Mouse (Mus musculus) lung, embryonic 16.5 days (tissue): ENCODE measurements around the gene Rnf152. TPM values are rescaled to one million over a fixed set of nuclear protein-coding genes. Genes with fewer than 3 reads are reported as not detected.
A peak's percentile ranks its signal among the peaks of the same experiment; 100 is the strongest.

Experiments
- ATAC-seq: fragments of 200-750 bp; cut with Nextera tagmentation; 2 replicates; pipeline ENCODE4 v1.8.0; 2017; ENCODE audit warnings: low read depth, mild to moderate bottlenecking, moderate library complexity
- H3K27ac ChIP-seq: fragments of 300-500 bp; sonication (generic); 2 replicates; pipeline ENCODE4 v1.5.1; 2014; ENCODE audit warnings: mild to moderate bottlenecking, control low read depth, low read length
- H3K27me3 ChIP-seq: fragments of 300-500 bp; sonication (generic); 2 replicates; pipeline ENCODE4 v1.6.1; 2014; ENCODE audit warnings: low read depth, low read length, mixed read lengths; ENCODE audit not compliant: control insufficient read depth, insufficient read depth
- H3K36me3 ChIP-seq: fragments of 300-500 bp; sonication (generic); 2 replicates; pipeline ENCODE4 v1.6.1; 2014; ENCODE audit warnings: low read length; ENCODE audit not compliant: control insufficient read depth, insufficient read depth
- H3K4me1 ChIP-seq: fragments of 300-500 bp; sonication (generic); replicated peaks from 2 replicates; pipeline ENCODE4 v1.6.1; 2014; ENCODE audit warnings: low read length, mixed read lengths; ENCODE audit not compliant: control insufficient read depth, insufficient read depth
- H3K4me2 ChIP-seq: fragments of 300-500 bp; sonication (generic); 2 replicates; pipeline ENCODE4 v1.6.1; 2014; ENCODE audit warnings: low read depth, low read length, control low read depth
- H3K4me3 ChIP-seq: fragments of 300-500 bp; sonication (generic); 2 replicates; pipeline ENCODE4 v1.5.1; 2014; ENCODE audit warnings: mild to moderate bottlenecking, low read length, control low read depth
- H3K9ac ChIP-seq: fragments of 300-500 bp; sonication (generic); 2 replicates; pipeline ENCODE4 v1.6.1; 2014; ENCODE audit warnings: low read length, control low read depth
- H3K9me3 ChIP-seq: fragments of 300-500 bp; sonication (generic); 2 replicates; pipeline ENCODE4 v1.6.1; 2016; ENCODE audit warnings: low read length; ENCODE audit not compliant: control insufficient read depth
- WGBS: fragments of 180-500 bp; shearing (Covaris S2); extraction: QIAGEN DNeasy Blood & Tissue Kit; methylation state at CpG from one replicate; pipeline ENCODE4 v1.1.7; 2014; 5-methylcytosine and 5-hydroxymethylcytosine counted together
- polyA plus RNA-seq: library from polyadenylated mRNA; unstranded; fragments of >200 nt; fragmentation: Nextera tagmentation; extraction: Ambion mirVana; gene quantifications from 2 replicates; pipeline ENCODE4 v1.2.1, GENCODE M21; 2015

Gene Rnf152
- polyA plus RNA-seq, 1 experiment from 2014 or later: 1.0 TPM

DNA sequence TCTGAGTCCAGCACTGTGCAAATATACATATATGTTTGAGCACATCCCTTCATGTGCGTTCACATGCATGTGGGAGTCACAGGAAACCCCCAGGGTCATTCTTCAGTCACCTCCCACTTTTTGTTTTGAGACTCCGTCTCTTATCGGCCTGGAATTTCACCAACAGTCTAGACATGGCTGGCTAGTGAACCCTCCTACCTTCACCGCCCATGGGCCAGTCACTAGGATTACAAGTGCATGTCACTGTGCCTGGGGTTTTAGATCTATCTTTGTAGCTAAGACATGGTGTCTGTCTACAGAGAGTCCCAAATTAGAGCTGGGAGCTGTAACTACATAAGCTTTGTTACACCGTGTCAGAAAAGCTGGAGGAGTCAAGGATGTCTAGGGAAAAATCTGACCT, 69.6 kb downstream of the Rnf152 start:
- no peaks in the 10 kb centered on the region for H3K9me3 ChIP-seq
- no peak overlapping the region for H3K9ac ChIP-seq
- H3K4me2 ChIP-seq: no peak overlapping the region
- H3K36me3 ChIP-seq: no peaks in the 10 kb centered on the region
- WGBS: 72% methylated on average over 5 of the region's 5 CpGs
- ATAC-seq: no peak
- no peaks in the 10 kb centered on the region for H3K27me3 ChIP-seq
- no peak overlapping the region for H3K27ac ChIP-seq
- no peak overlapping the region for H3K4me3 ChIP-seq
- no peaks in the 10 kb centered on the region; the same call in 1 of the 2 replicates for H3K4me1 ChIP-seq

DNA sequence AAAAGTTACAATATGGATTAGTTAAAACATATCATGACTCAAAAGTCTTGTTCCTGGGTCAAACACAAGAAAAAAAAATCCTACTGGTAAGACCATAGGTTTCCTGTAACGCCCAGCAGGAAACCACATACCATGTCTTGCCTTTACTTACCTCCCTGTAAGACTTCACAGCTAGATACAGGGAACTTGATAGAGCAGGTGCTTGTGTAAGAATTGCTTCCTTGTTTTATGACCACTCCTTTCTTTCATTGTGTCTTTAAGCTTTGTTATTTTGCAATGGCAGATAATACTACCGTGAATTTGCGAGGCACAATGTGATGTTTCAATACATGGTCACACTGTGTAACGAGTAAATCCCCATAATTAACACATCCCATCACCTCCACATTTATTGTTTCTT, 71.5 kb downstream of the Rnf152 start:
- no peak overlapping the region for H3K27ac ChIP-seq
- H3K4me3 ChIP-seq: no peak overlapping the region
- no peaks in the 10 kb centered on the region for H3K36me3 ChIP-seq
- WGBS: 90% methylated on average over 4 of the region's 4 CpGs
- no peak overlapping the region for H3K9ac ChIP-seq
- H3K9me3 ChIP-seq: no peaks in the 10 kb centered on the region
- ATAC-seq: no peak
- H3K27me3 ChIP-seq: no peaks in the 10 kb centered on the region
- H3K4me2 ChIP-seq: no peak overlapping the region
- H3K4me1 ChIP-seq: peaks cover 3% of the 10 kb centered on the region; the same call in 1 of the 2 replicates

- no peak for ATAC-seq
- no peaks in the 10 kb centered on the region for H3K9me3 ChIP-seq
- peaks cover 3% of the 10 kb centered on the region; the same call in 1 of the 2 replicates for H3K4me1 ChIP-seq
- H3K4me3 ChIP-seq: no peak overlapping the region
- H3K27ac ChIP-seq: no peak overlapping the region
- no peak overlapping the region for H3K9ac ChIP-seq
- no peaks in the 10 kb centered on the region for H3K27me3 ChIP-seq
- no peaks in the 10 kb centered on the region for H3K36me3 ChIP-seq
- WGBS: 70% methylated on average over 8 of the region's 8 CpGs
- no peak overlapping the region for H3K4me2 ChIP-seq
Observed at GRCm38 (mm10) chr1:105284116-105284515, 72.4 kb downstream of the Rnf152 start.

DNA sequence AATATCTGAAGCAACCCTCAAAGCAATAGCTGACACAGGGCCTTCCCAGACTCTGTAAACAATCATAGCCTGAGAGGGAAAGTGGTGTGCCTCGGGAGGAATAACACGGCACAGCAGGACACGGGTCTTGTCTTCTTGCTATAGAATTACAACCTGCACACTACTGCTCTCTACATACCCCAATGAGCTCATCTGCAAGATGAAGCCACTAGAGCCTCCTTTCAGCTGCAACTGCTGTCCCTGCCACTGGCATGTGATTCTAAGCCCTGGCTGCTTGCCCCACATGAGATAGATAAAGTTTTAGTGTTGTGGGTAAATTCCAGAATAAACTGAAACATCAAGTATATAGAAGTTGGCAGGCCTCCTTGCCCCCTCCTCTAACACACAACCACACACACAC, 75.2 kb downstream of the Rnf152 start:
- no peaks in the 10 kb centered on the region for H3K9me3 ChIP-seq
- H3K36me3 ChIP-seq: no peaks in the 10 kb centered on the region
- H3K27ac ChIP-seq: no peak overlapping the region
- H3K4me1 ChIP-seq: peaks cover 8% of the 10 kb centered on the region; the same call in 1 of the 2 replicates
- H3K4me3 ChIP-seq: no peak overlapping the region
- WGBS: 29% methylated on average over 3 of the region's 3 CpGs
- ATAC-seq: peak; percentile 61
- H3K4me2 ChIP-seq: no peak overlapping the region
- H3K27me3 ChIP-seq: no peaks in the 10 kb centered on the region
- H3K9ac ChIP-seq: no peak overlapping the region

DNA sequence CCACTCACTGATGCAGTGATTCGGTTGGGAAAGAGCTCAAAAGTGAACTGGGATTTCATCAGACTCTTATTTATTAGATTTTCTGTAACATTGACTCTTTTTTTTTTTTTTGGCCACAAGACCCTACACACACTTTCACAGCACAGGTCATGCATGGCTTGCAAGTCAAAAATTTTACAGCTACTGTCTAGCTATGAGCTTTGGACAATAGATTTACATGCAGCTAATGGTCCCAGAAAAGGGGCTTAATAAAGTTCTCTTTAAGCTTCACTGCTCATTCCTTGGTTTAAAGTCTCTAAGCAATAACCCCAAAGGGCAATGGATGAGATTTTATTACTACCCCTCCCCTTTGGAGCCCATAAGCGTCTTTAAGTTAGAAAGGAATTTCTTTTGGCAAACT, 76.3 kb downstream of the Rnf152 start:
- no peak for ATAC-seq
- Histone ChIP-seq H3K4me2 (no peak overlapping the region), H3K27me3 (no peaks in the 10 kb centered on the region), H3K4me1 (peaks cover 9% of the 10 kb centered on the region; the same call in 1 of the 2 replicates), H3K9me3 (no peaks in the 10 kb centered on the region), H3K27ac (no peak overlapping the region), H3K4me3 (no peak overlapping the region), H3K9ac (no peak overlapping the region), H3K36me3 (no peaks in the 10 kb centered on the region)
- WGBS: 52% methylated on average over 2 of the region's 2 CpGs

GRCm38 (mm10) chr1:105274500-105275194, 81.9 kb downstream of the Rnf152 start:
- H3K27me3 ChIP-seq: no peaks in the 10 kb centered on the region
- no peak for ATAC-seq
- no peak overlapping the region for H3K4me2 ChIP-seq
- H3K9ac ChIP-seq: no peak overlapping the region
- 91% methylated on average over 3 of the region's 3 CpGs for WGBS
- no peak overlapping the region for H3K4me3 ChIP-seq
- H3K27ac ChIP-seq: no peak overlapping the region
- no peaks in the 10 kb centered on the region for H3K9me3 ChIP-seq
- no peaks in the 10 kb centered on the region for H3K36me3 ChIP-seq
- H3K4me1 ChIP-seq: peaks cover 7% of the 10 kb centered on the region; the same call in 1 of the 2 replicates

DNA sequence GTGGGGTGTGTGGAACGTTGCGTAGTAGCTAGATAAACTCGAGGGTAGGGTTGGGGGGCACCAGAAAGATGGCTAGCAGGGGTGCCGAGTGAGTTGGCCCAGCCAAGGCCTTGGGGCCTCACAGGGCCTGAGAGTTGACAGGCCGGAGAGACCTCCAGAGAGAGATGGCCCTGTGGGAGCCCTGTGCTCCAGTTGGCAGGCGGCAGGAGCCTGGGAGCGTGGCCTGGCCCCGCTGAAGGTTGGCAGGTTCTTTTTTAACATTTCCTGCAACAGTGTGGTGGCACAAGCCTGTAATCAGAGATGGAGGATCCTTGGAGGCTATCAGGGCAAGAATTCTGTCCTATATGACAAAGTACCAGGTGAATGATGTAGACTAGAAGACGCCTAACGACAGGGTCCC, 85.4 kb downstream of the Rnf152 start:
- ATAC-seq: no peak
- Histone ChIP-seq H3K27me3 (no peaks in the 10 kb centered on the region), H3K9ac (no peak overlapping the region), H3K4me3 (no peak overlapping the region), H3K9me3 (no peaks in the 10 kb centered on the region), H3K36me3 (no peaks in the 10 kb centered on the region), H3K4me2 (no peak overlapping the region), H3K27ac (no peak overlapping the region), H3K4me1 (no peaks in the 10 kb centered on the region)
- 82% methylated on average over 10 of the region's 10 CpGs for WGBS

DNA sequence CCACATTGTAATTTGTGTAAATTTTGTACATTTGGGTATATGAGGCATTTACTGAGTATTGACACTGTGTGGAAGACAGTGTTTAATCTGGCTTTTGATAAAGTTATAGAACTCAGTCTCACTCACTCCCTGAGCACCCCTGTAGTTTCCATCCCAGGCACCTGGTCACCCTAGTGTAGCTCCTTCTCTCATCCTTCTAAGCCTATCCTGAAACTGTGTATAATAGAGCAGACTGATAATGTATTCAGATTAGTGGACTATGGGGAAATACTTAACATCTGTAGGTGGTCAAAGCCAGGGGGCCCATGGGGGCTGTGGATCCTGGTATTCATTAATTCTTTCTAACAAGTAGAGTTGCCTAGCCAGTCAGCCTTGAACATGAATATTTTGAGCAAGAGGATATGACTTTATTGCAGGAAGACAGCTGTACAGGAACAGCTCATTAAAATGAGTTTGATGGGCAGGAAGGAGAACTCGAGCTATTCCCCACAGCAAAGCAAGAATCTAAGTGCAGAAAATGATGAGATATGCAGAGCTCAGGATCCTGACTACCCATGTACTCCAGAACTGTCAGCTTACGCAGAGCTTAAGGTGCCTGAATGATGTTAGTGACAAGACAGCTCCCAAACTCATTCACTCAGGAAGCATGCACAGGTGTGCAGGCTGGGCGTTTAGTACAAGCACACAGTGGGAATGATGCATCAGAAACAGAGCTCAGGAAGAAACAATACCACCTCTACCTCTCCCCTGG, 93.1 kb downstream of the Rnf152 start:
- Histone ChIP-seq H3K4me3 (no peak overlapping the region), H3K4me1 (no peaks in the 10 kb centered on the region), H3K27ac (no peak overlapping the region), H3K4me2 (no peak overlapping the region), H3K36me3 (no peaks in the 10 kb centered on the region), H3K27me3 (no peaks in the 10 kb centered on the region), H3K9me3 (no peaks in the 10 kb centered on the region), H3K9ac (no peak overlapping the region)
- 54% methylated on average over 3 of the region's 3 CpGs for WGBS
- no peak for ATAC-seq

- H3K27me3 ChIP-seq: no peaks in the 10 kb centered on the region
- no peak overlapping the region for H3K4me3 ChIP-seq
- H3K4me1 ChIP-seq: no peaks in the 10 kb centered on the region
- no peak overlapping the region for H3K27ac ChIP-seq
- no peak overlapping the region for H3K4me2 ChIP-seq
- WGBS: 64% methylated on average over 5 of the region's 5 CpGs
- H3K9me3 ChIP-seq: no peaks in the 10 kb centered on the region
- no peak for ATAC-seq
- no peaks in the 10 kb centered on the region for H3K36me3 ChIP-seq
- H3K9ac ChIP-seq: no peak overlapping the region
Observed at GRCm38 (mm10) chr1:105260200-105260599, 96.3 kb downstream of the Rnf152 start.
